Mouse (Mus musculus) hindbrain, embryonic 15.5 days (tissue): ENCODE results near the gene Ptprn2. TPM values are rescaled to one million over a fixed set of nuclear protein-coding genes. Genes with fewer than 3 reads are reported as not detected.

Source experiments
- ATAC-seq: fragments of 200-750 bp; cut with Nextera tagmentation; 2 replicates; pipeline ENCODE4 v1.8.0; 2017; ENCODE audit warnings: low read depth, moderate number of reproducible peaks, moderate TSS enrichment; ENCODE audit not compliant: low FRiP score
- H3K27ac ChIP-seq: fragments of 300-500 bp; sonication (generic); replicated peaks from 2 replicates; pipeline ENCODE4 v1.5.1; 2015; ENCODE audit warnings: mild to moderate bottlenecking, inconsistent platforms
- H3K27me3 ChIP-seq: fragments of 300-500 bp; sonication (generic); 2 replicates; pipeline ENCODE4 v1.6.1; 2015; ENCODE audit warnings: control low read depth, inconsistent platforms
- H3K36me3 ChIP-seq: fragments of 300-500 bp; sonication (generic); 2 replicates; pipeline ENCODE4 v1.6.1; 2015; ENCODE audit warnings: control low read depth, inconsistent platforms
- H3K4me1 ChIP-seq: fragments of 300-500 bp; sonication (generic); replicated peaks from 2 replicates; pipeline ENCODE4 v1.6.1; 2015; ENCODE audit warnings: control low read depth, inconsistent platforms
- H3K4me2 ChIP-seq: fragments of 300-500 bp; sonication (generic); 2 replicates; pipeline ENCODE4 v1.6.1; 2015; ENCODE audit warnings: moderate library complexity, mild to moderate bottlenecking, inconsistent platforms
- H3K4me3 ChIP-seq: fragments of 300-500 bp; sonication (generic); 2 replicates; pipeline ENCODE4 v1.5.1; 2015; ENCODE audit warnings: mild to moderate bottlenecking, inconsistent platforms
- H3K9ac ChIP-seq: fragments of 300-500 bp; sonication (generic); 2 replicates; pipeline ENCODE4 v1.6.1; 2015; ENCODE audit warnings: inconsistent platforms
- H3K9me3 ChIP-seq: fragments of 300-500 bp; sonication (generic); 2 replicates; pipeline ENCODE4 v1.6.1; 2016; ENCODE audit warnings: control low read depth, inconsistent platforms
- WGBS: fragments of 180-500 bp; shearing (Covaris S2); methylation state at CpG from one replicate; pipeline ENCODE4 v1.1.7; 2015; 5-methylcytosine and 5-hydroxymethylcytosine counted together
- polyA plus RNA-seq: library from polyadenylated mRNA; unstranded; fragments of >200 nt; fragmentation: Nextera tagmentation; extraction: Ambion mirVana; gene quantifications from 2 replicates; pipeline ENCODE4 v1.2.1, GENCODE M21; 2015

Gene Ptprn2
- polyA plus RNA-seq, 1 experiment from 2014 or later = 14.7 TPM

DNA sequence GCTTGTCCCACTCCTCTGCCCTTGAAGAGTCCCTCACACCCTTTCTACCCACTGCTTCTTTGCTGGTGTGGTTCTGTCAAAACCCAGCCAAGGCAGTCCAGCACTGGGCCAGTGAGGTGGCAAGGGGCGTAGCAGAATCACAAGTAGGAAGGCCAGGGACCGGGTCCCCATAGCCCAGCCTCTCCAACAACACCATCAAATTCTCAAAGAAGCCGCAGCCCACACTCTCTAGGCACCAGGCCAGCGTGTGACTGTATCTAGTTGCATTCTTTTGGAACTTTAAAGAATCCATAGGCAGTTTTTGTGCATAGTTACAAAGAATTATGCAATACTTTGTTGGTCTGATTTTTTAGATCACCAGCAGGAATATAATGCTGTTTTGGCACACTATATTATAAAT, 728.8 kb downstream of the Ptprn2 start:
- Histone ChIP-seq H3K9me3 (no peaks in the 10 kb centered on the region), H3K4me3 (no peak overlapping the region), H3K9ac (no peak overlapping the region), H3K4me2 (no peak overlapping the region), H3K27ac (0 out of 2 replicates have a peak overlapping the region, but pooled peaks have one; percentile 1), H3K36me3 (peaks cover 23% of the 10 kb centered on the region), H3K27me3 (no peaks in the 10 kb centered on the region), H3K4me1 (peaks cover 9% of the 10 kb centered on the region)
- ATAC-seq = no peak
- WGBS = 81% methylated on average over 4 of the region's 4 CpGs

DNA sequence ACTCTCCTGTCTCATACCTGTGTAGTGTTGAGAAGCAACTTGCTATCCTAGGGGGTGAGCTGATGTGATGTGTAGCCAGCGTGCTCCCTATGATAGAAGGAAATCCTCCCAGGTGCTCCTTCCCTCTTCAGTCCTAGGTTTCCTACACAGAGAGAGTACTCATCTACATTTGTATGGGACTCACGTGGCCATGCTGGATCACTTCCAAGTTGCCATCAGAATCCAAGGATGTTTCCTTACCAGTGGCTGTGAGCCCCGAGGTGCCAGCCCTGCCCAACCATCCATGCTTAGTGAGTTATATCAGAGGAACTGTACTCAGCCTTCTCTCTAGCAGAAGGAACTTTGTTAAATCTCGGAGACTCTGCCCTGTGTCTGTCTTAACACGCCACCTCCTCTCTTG, 729.4 kb downstream of the Ptprn2 start:
- Histone ChIP-seq H3K9me3 (no peaks in the 10 kb centered on the region), H3K4me2 (no peak overlapping the region), H3K9ac (no peak overlapping the region), H3K36me3 (peaks cover 23% of the 10 kb centered on the region), H3K4me1 (peaks cover 9% of the 10 kb centered on the region), H3K27me3 (no peaks in the 10 kb centered on the region), H3K27ac (0 out of 2 replicates have a peak overlapping the region, but pooled peaks have one; percentile 24), H3K4me3 (no peak overlapping the region)
- 56% methylated on average over 5 of the region's 5 CpGs for WGBS
- peak; percentile 46; the same call in 1 of the 2 replicates for ATAC-seq

DNA sequence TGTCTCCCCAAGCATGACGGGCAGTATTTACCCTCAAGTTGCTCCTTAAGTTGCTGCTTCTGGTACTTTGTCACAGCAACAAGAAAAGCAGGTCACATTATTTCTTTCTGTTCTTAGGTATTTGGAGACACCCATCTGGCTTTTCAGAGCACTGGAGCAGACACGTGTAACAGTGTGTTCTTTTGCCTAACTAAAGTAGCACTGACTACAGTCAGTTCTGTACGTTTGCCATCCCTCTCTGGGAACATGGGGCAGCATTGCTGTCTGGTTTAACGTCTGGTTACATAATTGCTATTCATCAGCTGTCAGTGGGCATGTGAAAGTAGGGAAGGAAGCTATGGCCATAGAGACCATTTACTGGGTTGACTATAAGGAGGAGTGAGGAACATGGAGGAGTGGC, 736.4 kb downstream of the Ptprn2 start:
- no peaks in the 10 kb centered on the region for H3K4me1 ChIP-seq
- H3K27me3 ChIP-seq = no peaks in the 10 kb centered on the region
- no peaks in the 10 kb centered on the region for H3K9me3 ChIP-seq
- H3K4me2 ChIP-seq = no peak overlapping the region
- no peak overlapping the region for H3K9ac ChIP-seq
- ATAC-seq = no peak
- WGBS = 75% methylated on average over 4 of the region's 4 CpGs
- no peak overlapping the region for H3K4me3 ChIP-seq
- peaks cover 5% of the 10 kb centered on the region; the same call in 1 of the 2 replicates for H3K36me3 ChIP-seq
- H3K27ac ChIP-seq = no peak overlapping the region

DNA sequence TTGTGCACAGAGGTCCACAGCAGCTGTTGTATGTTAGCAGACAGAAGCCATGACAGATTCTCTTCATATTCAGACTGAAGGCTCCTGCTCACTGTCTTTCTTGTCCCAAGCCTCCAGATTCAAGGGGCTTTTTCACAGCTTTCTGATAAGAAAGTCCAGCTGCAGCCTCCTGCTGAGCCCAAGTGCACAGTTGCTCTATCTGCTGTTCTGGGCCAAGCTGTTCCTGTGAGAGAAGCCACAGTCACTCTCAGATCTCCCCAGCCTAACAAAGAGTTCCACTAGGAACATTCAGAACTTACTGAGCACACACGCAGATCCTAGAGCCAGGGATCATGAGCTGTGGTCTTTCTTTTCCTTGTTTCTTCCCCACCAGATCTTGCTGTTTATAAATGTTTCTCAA, 738.5 kb downstream of the Ptprn2 start:
- Histone ChIP-seq H3K27ac (no peak overlapping the region), H3K4me1 (no peaks in the 10 kb centered on the region), H3K27me3 (no peaks in the 10 kb centered on the region), H3K36me3 (peaks cover 9% of the 10 kb centered on the region), H3K9me3 (no peaks in the 10 kb centered on the region), H3K4me2 (no peak overlapping the region), H3K4me3 (no peak overlapping the region), H3K9ac (no peak overlapping the region)
- ATAC-seq = no peak
- WGBS = 76% methylated on average over 1 of the region's 1 CpGs

DNA sequence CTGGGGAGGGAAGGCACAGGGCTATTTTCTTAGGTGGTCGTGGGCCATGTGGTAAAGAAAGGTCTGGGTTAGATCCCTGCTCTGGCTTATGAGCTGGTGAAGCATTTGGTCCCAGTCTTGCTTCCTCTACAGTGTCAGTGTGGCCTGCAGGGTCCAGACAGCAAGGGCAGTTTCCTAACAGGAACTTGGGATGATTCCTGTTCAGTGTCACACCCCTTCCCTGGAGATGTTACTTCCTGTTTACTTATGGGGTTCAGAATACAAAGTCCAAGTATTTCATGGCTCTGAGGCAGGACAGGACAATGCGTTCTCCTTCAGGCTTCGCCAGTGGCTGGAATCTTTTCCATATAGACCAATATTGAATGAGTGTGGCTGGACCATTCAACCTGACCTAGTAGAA, 741.7 kb downstream of the Ptprn2 start:
- Histone ChIP-seq H3K9me3 (no peaks in the 10 kb centered on the region), H3K4me3 (no peak overlapping the region), H3K27me3 (no peaks in the 10 kb centered on the region), H3K4me2 (no peak overlapping the region), H3K36me3 (peaks cover 9% of the 10 kb centered on the region), H3K9ac (no peak overlapping the region), H3K4me1 (no peaks in the 10 kb centered on the region), H3K27ac (no peak overlapping the region)
- ATAC-seq = no peak
- WGBS = 81% methylated on average over 3 of the region's 3 CpGs

DNA sequence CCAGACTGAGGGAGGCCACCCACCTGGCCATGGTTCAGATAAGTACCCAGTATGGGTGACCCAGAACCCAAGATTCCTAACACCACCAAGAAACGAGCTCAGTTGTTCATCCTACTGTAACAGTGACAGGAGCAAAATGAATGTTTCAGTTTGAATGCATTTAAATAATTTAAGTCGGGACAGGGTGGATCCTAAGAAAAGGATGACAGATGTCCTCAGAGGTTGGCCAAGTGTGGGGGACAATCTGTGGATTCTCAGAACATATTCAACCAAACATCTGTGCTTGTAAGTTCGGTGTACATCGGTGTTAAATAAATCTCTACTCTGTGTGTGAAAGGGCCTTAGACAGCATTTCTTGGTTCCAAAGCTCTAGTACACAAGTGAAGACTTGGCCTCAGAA, 743.9 kb downstream of the Ptprn2 start:
- WGBS = 72% methylated on average over 4 of the region's 4 CpGs
- H3K27me3 ChIP-seq = no peaks in the 10 kb centered on the region
- H3K9me3 ChIP-seq = no peaks in the 10 kb centered on the region
- H3K4me2 ChIP-seq = no peak overlapping the region
- no peak overlapping the region for H3K4me3 ChIP-seq
- H3K9ac ChIP-seq = no peak overlapping the region
- H3K4me1 ChIP-seq = no peaks in the 10 kb centered on the region
- H3K36me3 ChIP-seq = peaks cover 13% of the 10 kb centered on the region
- no peak overlapping the region for H3K27ac ChIP-seq
- no peak for ATAC-seq

DNA sequence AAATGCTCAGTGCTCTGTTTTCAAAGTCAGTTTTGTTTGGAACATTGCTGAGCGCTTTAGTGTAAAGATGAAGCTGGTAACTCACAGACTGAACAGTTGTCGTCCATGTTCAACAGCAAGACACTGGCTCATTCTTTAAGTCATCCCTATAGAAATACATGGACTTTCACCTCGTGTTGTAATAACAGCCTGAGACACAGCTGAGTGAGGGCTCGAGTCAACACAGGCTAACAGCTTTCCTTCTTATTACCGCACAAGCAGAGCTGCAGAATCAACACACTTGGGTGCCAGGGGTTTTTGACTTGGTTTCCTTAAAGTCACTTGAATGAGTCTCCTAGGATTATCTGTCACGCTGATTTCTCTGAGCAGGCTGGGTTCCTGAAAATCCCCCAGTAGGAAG, 744.8 kb downstream of the Ptprn2 start:
- Histone ChIP-seq H3K4me2 (no peak overlapping the region), H3K4me3 (no peak overlapping the region), H3K9ac (no peak overlapping the region), H3K4me1 (no peaks in the 10 kb centered on the region), H3K9me3 (no peaks in the 10 kb centered on the region), H3K27me3 (no peaks in the 10 kb centered on the region), H3K27ac (no peak overlapping the region), H3K36me3 (peaks cover 18% of the 10 kb centered on the region)
- ATAC-seq = no peak
- WGBS = 85% methylated on average over 6 of the region's 6 CpGs

DNA sequence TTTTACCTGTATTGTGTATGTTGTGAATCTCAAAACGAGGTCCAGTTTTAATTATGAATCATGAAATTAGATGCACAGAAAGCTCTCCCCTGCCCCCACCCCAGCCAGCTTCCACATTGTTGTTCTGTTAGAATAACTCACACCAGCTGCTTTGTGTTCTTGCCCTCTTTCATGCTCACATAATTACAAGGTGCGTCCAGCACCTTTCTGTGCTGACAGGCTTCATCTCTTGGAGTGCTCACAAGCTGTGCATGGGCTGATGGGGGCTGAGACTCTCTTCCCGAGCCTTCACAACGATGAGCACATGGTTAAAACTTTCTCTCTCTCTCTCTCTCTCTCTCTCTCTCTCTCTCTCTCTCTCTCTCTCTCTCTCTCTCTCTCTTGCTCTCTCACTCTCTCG, 746.3 kb downstream of the Ptprn2 start:
- Histone ChIP-seq H3K4me3 (no peak overlapping the region), H3K4me1 (no peaks in the 10 kb centered on the region), H3K27ac (no peak overlapping the region), H3K4me2 (no peak overlapping the region), H3K36me3 (peaks cover 20% of the 10 kb centered on the region), H3K9ac (no peak overlapping the region), H3K9me3 (no peaks in the 10 kb centered on the region), H3K27me3 (no peaks in the 10 kb centered on the region)
- ATAC-seq = no peak
- 46% methylated on average over 4 of the region's 5 CpGs for WGBS

DNA sequence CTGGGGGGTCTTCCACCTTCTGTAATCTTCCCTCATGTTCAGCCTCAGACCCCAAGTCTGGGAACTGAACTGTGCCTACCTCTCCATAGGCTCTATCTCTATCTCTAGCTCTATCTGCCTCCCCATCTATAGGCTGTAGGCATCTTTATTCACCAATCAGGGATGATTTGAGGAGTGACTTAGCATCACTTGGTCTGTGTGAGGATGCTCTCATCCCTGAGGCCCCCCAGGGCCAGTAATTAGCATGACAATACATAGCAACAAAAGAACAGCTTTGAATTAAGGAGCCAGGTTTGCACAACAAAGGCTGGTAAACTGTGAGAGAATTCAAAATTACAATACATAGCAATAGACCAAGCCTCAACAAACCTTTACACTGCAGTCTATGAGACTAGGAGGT, 749.6 kb downstream of the Ptprn2 start:
- no peaks in the 10 kb centered on the region for H3K9me3 ChIP-seq
- no peak for ATAC-seq
- H3K27me3 ChIP-seq = no peaks in the 10 kb centered on the region
- no peak overlapping the region for H3K4me3 ChIP-seq
- peaks cover 14% of the 10 kb centered on the region; the same call in 1 of the 2 replicates for H3K36me3 ChIP-seq
- H3K4me2 ChIP-seq = no peak overlapping the region
- no peaks in the 10 kb centered on the region for H3K4me1 ChIP-seq
- H3K27ac ChIP-seq = no peak overlapping the region
- no peak overlapping the region for H3K9ac ChIP-seq

DNA sequence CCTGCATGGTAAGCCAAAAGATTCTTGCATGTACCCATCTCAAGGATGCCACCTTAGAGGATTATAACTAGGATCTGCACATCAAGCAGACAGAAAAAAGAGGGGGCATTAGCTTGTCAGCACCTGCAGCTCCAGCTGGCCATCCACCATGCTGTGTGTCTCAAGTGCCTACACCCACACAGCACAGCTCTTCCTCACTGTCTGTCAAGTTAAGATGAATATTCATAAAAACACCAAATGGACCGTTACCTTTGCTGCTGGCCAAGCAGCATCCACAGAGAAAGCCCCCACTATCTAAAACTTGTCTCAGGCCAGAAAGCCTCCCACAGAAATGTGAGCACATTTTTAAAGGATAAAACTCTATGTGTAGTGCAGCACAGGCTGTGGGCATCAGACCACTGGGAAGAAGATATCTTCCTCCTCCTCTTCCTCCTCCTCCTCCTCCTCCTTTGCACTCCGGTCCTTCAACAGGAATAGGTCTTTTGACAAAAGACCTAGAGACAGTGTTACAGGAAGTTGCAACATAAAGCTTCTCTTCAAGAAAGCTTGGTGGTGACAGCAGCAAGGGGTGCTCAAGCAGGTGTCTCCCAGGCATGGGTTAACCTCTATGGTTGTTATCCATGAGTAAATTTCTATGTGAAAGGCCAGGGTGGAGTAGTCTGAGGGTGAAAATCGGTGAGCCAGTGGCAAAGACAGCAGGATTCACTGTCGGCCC, 750.7 kb downstream of the Ptprn2 start:
- H3K4me2 ChIP-seq = no peak overlapping the region
- ATAC-seq = no peak
- 82% methylated on average over 4 of the region's 4 CpGs for whole genome bisulfite sequencing

DNA sequence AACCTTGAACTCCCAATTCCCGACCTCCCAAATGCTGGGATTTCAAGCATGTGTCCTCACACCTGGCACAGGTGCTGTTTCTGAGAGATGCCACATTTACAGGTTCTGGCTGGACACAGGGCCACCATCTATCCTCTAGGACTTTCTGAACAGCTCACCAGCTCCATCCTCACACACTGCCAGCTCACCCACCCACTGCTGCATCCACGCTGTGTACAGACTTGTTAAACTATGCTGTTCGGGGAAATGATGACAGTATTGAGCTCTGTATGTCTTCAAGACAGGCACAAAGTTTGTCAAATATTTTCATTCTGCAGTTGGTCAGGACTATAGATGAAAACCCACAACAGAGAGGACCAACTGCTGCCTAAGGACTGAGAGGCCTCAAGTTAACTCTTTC, 751.5 kb downstream of the Ptprn2 start:
- H3K4me3 ChIP-seq = no peak overlapping the region
- H3K27ac ChIP-seq = no peak overlapping the region
- H3K4me2 ChIP-seq = no peak overlapping the region
- H3K36me3 ChIP-seq = peaks cover 14% of the 10 kb centered on the region; the same call in 1 of the 2 replicates
- no peaks in the 10 kb centered on the region for H3K27me3 ChIP-seq
- 89% methylated on average over 3 of the region's 3 CpGs for WGBS
- no peak for ATAC-seq
- H3K9me3 ChIP-seq = no peaks in the 10 kb centered on the region
- H3K4me1 ChIP-seq = no peaks in the 10 kb centered on the region
- no peak overlapping the region for H3K9ac ChIP-seq

More for the DNA sequence above, 750.7 kb downstream of the Ptprn2 start:
- H3K36me3 ChIP-seq = peaks cover 14% of the 10 kb centered on the region; the same call in 1 of the 2 replicates
- no peak overlapping the region for H3K27ac ChIP-seq
- no peaks in the 10 kb centered on the region for H3K27me3 ChIP-seq
- no peak overlapping the region for H3K4me3 ChIP-seq
- no peak overlapping the region for H3K9ac ChIP-seq
- no peaks in the 10 kb centered on the region for H3K4me1 ChIP-seq
- H3K9me3 ChIP-seq = no peaks in the 10 kb centered on the region

DNA sequence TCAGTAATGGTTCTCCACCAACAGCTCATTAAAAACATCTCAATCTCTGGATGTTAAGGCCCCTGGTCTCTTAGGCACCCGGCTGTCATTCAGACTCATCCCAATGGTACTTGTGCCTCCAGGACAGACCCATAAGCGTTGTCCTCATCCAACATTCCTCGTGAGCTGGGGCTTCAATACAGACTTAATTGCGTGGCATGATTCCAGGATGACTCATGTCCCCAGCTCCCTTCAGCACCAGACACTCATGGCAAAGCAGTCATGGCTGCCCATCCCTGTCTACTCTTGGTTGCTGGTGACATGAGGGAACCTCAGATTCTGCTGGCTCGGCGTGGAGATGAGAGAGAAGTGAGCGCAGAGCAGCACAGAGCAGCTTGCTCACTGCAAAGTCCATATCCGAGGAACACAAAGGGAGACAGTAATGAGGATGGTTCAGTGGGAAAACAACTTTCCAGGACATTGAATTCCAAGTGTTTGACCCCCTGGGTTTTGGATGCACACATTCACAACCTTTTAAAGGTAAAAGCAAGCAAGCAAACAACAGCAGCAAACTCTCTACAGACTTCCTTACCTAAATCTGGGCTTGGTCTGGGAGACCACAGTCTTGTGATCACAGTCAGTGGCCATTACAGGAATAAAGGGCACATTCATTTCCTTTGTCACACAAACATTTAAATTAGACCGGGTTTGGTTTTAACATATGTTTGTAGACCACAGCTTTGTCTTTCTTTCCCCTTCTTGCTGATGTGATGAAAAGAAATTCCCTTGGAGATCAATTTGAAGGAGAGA, 754.6 kb downstream of the Ptprn2 start:
- Histone ChIP-seq H3K36me3 (0 out of 2 replicates have a peak, but pooled peaks cover 5% of the 10 kb centered on the region), H3K27ac (no peak overlapping the region), H3K9ac (no peak overlapping the region), H3K4me2 (no peak overlapping the region), H3K9me3 (no peaks in the 10 kb centered on the region), H3K4me1 (peaks cover 2% of the 10 kb centered on the region), H3K4me3 (no peak overlapping the region), H3K27me3 (no peaks in the 10 kb centered on the region)
- no peak for ATAC-seq
- WGBS = 63% methylated on average over 9 of the region's 9 CpGs
